Mouse (Mus musculus): ENCODE measurements around the gene Mapk8. TPM values are rescaled to one million over a fixed set of nuclear protein-coding genes. Genes with fewer than 3 reads are reported as not detected.

Gene Mapk8
- total RNA-seq, 2 experiments from 2014 or later, result 30.9 to 35.2 TPM

DNA sequence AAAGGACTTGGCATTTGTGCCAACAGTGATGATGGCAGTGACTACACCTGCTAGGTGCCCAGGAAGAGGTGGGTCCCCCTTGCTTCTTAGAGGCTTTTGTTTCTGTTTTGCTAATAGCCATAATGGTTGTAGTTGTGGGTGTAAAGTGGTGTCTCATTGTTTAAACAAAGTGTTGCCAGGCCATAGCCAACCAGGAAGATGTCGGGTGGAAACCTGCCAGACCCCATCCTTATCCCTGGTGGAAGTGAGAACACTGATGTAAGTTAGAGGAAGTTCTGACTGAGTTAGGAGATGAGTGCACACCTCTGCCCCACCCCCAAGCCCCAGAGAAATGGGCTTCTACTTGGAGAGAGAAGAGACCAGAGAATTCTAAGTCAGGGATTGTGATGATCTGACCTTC, 98.8 kb downstream of the Mapk8 start:
- no peak for DNase-seq

DNA sequence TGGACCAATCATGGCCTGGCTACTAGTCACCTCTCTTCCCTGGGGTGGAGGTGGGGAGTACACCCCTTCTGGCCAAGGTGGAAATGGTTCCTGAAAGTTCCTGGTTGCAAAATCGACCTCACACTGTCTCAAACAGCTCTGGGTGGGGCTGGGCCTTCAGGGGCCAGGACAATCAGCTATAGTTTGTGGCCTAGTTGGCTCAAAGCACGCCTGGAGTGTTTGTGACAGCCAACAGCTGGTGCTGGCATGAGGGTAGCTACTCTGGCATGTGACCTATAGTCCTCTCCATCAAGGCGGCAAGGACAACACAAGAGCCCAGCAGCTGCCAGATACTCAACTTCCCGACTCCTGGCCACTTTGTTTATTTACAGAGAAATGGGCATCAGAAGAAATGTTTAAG, 99.2 kb downstream of the Mapk8 start:
- no peak for DNase-seq

DNA sequence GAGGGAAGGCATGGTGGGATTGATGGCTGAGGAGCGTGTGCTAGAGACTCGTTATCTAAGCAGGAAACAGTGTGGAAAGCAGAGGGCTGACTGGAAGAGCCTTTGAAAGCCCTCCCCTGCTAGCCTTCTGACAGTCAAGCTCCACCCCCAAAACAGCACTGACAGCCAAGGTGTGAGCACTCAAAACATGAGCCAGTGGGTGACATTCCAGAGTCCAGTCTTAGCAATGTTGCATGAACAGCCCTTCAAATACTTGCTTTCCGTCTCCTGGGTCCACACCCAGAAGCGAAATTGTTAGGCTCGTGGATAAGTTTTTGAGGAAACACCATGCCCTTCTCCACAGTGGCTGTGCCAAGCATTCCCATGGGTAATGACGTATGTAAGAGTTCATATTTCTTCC, 100.4 kb downstream of the Mapk8 start:
- DNase-seq, result no peak

DNA sequence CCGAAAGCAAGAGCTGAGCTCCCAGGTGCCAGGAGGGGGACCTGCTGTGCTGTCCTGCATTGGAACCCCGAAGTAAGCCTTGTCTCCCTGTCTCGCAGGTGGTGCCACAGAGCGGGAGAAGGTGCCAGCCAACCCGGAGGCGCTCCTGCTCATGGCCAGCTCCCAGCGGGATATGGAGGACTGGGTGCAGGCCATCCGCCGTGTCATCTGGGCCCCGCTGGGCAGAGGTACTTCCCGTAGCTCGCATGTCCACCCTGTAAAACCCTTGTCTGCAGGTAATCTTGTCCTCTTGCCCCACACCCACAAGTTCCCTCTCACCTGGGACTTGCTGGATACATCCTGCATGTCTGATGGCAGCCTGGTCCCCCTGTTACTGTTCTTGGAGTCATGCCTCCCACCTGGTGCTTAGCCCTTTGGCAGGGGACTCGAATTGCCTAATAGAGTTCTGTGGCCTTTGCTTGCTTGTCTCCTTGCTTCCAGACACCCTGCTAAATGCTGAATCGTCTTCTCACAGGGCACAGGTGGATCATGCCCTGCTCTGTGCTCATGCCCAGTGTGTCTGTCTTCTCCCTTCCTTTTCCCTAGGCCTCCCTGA, 103.7 kb downstream of the Mapk8 start:
- no peak for DNase-seq

DNA sequence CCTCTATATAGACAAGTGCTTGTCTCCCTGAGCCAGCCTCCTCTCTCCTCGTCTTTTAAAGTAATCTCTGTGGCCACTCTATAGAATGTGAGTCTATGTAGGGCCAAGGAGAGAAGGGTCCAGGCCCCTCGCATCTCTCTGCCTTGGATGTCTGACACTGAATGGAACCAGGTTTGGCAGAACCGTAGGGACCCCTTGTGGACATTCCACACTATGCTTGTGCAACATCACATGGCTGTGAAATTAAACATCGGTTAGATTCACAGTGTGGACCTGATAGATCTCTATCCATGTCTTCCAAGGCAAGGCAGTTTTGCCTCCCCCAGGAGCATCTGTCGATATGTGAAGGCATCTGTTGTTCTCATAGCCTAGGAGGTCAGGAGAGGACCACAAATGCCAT, 108.3 kb downstream of the Mapk8 start:
- no peak for DNase-seq

DNA sequence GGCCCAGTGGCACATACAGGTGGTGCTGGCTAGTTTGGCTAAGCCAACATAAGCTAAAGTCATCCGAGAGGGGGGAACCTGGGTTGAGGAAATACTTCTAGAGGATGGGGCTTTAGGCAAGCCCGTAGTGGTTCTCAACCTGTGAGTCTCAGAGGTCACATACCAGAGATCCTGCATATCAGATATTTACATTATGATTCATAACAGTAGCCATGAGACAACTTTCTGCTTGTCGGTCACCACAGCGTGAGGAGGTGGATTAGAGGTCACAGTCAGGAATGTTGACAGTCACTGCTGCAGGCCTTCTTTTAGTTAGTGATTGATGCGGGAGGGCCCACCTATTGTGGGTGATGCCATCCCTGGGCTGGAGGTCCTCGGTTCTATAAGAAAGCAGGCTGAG, 111.2 kb downstream of the Mapk8 start:
- DNase-seq, result no peak

DNA sequence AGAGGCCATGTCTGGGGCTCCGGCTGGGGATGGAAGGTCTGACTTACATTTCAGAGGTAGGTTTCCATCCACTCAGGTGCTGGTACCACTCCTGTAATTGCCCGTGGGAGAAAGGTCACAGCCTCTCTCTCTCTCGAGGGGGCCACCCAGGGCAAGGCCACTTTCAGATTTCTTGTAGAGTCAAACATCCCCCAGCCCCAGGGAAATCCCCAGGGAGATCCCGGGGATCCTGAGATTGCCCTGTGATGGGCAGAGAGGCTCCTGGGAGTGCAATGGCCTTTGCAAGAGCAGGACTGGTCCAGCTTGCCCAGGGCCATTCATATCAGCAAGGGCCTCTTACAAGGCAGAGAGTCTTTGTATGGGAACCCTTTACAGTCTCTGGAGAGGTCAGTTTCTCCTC, 112.6 kb downstream of the Mapk8 start:
- DNase-seq, result no peak

DNA sequence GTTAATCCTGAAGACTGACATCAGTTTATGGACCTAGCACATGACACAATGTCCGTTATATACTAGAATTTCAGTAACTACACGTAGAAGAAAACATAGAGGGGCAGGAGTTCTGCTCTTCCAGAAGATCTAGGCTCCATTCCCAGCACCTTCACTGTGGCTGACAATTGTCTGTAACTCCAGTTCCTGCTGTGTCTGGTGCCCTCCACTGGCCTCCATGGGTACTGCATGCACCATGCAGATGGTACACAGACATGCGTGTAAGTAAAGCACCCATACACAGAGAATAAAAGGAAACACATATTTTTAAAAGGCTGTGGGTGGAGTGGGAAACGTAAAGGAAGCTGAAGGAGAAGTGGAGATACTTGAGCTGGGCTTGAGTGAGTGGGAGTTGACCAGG, 113.1 kb downstream of the Mapk8 start:
- no peak for DNase-seq

DNA sequence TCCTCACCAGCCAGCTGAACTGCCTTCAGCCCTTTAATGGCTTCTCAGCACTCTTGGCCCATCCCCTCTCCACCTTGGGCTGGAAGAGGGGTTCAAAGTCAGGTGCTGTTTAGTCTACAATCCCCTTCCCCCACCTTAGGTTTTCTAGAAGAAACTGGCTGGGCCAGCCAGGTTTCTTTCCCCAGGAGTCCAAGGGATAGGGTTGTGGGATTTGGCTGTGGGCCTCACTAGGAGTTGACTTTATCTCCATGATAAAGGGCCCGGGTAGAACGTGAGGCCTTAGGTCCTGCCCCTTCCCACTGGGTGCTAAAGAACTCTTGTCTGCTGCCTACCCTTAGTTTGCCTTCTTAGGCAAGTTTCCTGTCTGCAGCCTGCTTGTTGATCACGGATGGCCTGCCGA, 115.3 kb downstream of the Mapk8 start:
- no peak for DNase-seq

DNA sequence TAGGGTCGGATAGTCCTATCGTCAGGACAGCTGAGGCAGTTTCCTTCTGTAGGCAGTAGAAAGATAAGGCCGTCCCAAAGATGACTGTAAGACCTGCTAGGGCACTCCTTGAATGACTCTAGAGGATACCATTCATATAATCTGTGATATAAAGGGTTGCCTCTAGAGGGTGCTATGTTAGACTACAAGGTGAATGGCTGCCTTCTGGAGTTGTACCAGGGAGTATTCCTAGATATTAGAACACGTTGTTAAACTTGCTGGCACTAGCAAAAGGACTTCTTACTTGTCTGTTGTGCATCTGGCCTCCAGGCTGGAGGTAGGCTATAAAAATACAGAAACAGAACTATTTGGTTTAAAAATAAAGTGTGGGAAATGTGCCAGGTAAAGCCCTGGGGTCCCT, 116.0 kb downstream of the Mapk8 start:
- no peak for DNase-seq

DNA sequence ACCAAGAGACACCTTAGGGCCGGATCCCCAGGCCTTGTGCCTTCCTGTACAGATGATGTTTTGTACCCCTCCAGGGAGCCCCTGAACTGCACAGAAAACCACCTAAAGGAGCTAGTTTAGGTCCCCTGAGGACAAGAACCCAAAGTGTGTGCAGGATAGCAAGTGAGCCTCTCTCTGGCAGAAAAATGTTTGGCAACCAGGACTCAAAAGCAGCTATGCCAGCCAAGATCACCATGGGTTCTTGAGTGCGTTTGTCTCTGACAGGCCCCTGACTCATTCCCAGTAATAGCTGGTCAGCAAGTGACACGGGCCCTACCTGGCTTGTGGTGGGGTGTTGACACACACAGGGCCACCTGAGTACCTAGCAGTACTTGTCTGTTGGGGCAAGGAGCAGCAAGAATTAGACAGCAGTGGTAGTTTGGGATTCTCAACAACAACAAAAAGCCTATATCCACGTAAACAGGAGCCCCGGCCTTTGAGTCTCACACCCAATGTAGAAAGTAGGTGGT, 117.6 kb downstream of the Mapk8 start:
- DNase-seq, result no peak

DNA sequence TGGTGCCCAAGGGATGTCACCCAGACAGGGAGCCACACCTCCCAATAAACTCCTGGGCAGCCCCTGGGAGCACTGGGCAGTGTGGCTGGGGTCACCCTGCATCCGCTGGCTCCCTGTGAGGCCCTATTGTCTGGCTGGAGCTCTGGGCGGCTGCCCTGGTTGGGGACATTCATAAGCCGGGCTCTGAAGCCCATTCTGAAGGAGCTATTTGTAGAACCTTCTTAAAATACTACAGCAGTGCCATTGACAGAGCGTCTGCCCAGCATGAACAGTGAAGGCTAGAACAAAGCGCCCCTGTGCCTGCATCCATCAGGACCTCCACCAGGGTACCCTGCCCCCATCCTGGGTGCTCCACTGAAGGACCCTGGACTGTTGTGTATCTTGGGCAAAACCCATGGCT, 118.6 kb downstream of the Mapk8 start:
- no peak for DNase-seq

Other genes starting within 250 kb of the Mapk8 start
- 1 to 10 TPM; 1.5 to 4.0 TPM for gene Arhgap22, start 233.1 kb downstream of the Mapk8 start, total RNA-seq (2021)
- under 1 TPM in 1 of 2 experiments, not detected in 1; 0.23 TPM for gene Frmpd2, start 24.5 kb upstream of the Mapk8 start, total RNA-seq (2021)
- not detected for gene Ptpn20, start 142.0 kb upstream of the Mapk8 start, total RNA-seq (2021)

Data from gastrocnemius, postnatal 10 days (tissue).